ENCODE assay signal across 23 mouse cellular contexts in genomic region chr13:106690125-106690524, GRCm38 (mm10).
DNase-seq lines count a peak whose midpoint lies in the region; ATAC-seq lines count a peak whose summit lies in the region.
"Had no signal": no experiment of that assay in that cellular context is flagged by ENCODE, and none has a peak within 500 bp of the region (broad histone marks: within the 10 kb centered on the region; RNA-seq: fewer than 3 reads in every experiment).

No protein-coding gene starts in this region.

- ATAC-seq in frontal cortex, adult (ENCODE audit: low TSS enrichment): peak; percentile 58
- ATAC-seq: forebrain, embryonic 16.5 days; intestine, embryonic 15.5 days; midbrain, embryonic 16.5 days had no signal

- no peak for DNase-seq in frontal cortex, adult 2 months (ENCODE audit: extremely low spot score in 1 of 2, low spot score in 1 of 2)
- peak; percentile 18 to 53 for DNase-seq in layer of hippocampus, adult 18-20 months (ENCODE audit: low spot score in 2 of 2)
- DNase-seq in layer of hippocampus, adult 9-10 months (ENCODE audit: low spot score): no peak
- peak; percentile 21 for DNase-seq in right cerebral cortex, adult 18-20 months
- no peak for DNase-seq in right cerebral cortex, postnatal 36 days (ENCODE audit: low spot score in 2 of 2)
- DNase-seq in thymus, postnatal 4 days: no peak
- DNase-seq: adrenal gland, postnatal 14 days; cerebellum, adult 11-12 months; cerebellum, adult 9-11 months; embryo, embryonic 11 days; gastrocnemius, postnatal 10 days; heart, postnatal 14 days; kidney, adult 2 months; kidney, postnatal 36 days; liver; lung, adult 2 months; lung, postnatal 10 days; right cerebral cortex, postnatal 14 days; thymus, postnatal 14 days had no signal

Comparison
In these comparisons a context has a peak if more than half of its experiments do, and no peak if none do; other contexts are left out.
1. DNase-seq: peak in layer of hippocampus, adult 18-20 months (2 of 2) and right cerebral cortex, adult 18-20 months (single experiment); none in frontal cortex, adult 2 months (0 of 2), layer of hippocampus, adult 9-10 months (single experiment), right cerebral cortex, postnatal 36 days (0 of 2) and thymus, postnatal 4 days (single experiment).